Mouse (Mus musculus): Measurements from ENCODE around the gene Epc2.

Epc2 gene

DNA sequence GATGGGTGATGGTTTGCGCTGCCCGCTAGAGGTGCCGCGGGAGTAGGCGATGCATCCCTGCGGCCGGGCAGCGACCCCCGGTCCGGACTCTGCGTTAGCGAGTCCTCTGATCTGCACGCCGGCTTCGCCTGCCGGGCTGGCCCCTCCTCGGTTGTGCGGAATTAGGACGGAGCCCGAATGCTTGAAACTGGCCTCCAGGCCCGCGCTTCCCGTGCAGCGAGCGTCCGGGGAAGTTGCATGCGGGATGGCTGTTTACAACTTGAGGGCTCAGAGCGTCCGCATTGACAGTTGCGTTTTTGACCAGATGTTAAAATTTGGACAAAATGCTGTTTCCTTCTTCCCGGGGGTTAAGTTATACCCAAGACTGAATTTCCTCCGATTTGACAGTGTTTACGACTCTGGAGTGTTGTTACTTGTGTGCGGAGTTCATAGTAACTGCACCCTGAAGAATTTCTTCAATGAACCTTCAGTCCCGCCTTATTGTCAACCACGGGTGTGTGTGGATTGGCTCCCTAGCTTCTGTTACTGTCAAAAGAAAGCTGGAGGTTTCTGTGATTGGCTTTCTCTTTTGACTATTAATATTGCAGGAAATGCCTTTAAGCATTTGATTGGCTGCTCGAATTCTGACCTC lies 1.3 kb downstream of the Epc2 start:
- H3K9me3 ChIP-seq (ENCODE audit: low read length) = no peaks in the 10 kb centered on the region
- peaks cover 67% of the 10 kb centered on the region for H3K4me1 ChIP-seq (replicated peaks; ENCODE audit: low read depth, low read length)
- TF ChIP-seq POU5F1 (IDR thresholded peaks at IDR 0.05; ENCODE audit: borderline replicate concordance, low read length) = no peak
- TF ChIP-seq NANOG (IDR thresholded peaks at IDR 0.05; ENCODE audit: borderline replicate concordance, low read length) = no peak
- TF ChIP-seq CTCF (conservative IDR thresholded peaks at IDR 0.05; ENCODE audit: low read length) = no peak
- H3K27me3 ChIP-seq (ENCODE audit: insufficient read depth, low read length) = no peaks in the 10 kb centered on the region
- H3K36me3 ChIP-seq (ENCODE audit: insufficient read depth, low read length) = no peaks in the 10 kb centered on the region
- peak overlapping the region; percentile 97 for H3K4me3 ChIP-seq (replicated peaks; ENCODE audit: low read length)

DNA sequence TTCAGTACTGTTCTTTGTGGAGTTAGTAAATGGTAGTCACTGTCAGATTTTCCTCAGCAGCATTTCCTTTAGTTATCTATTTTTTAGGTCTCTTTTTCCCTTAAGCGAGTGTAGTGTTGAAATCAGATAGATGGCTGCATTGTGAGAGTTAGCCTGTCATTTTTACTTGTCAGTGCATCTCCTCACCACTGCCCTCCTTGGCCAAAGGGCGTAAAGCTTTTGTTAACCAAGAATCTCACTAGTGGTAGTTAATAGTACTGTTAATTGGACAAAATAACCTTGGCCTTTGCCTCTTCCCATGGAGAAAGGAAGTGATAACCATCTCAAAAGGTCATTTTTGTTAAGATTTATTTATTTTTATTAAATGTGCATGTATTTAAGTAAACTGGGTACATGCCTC lies 6.5 kb downstream of the Epc2 start:
- TF ChIP-seq CTCF (conservative IDR thresholded peaks at IDR 0.05; ENCODE audit: low read length) = no peak
- no peak for TF ChIP-seq NANOG (IDR thresholded peaks at IDR 0.05; ENCODE audit: borderline replicate concordance, low read length)
- TF ChIP-seq POU5F1 (IDR thresholded peaks at IDR 0.05; ENCODE audit: borderline replicate concordance, low read length) = no peak
- Histone ChIP-seq H3K27me3 (ENCODE audit: insufficient read depth, low read length) (no peaks in the 10 kb centered on the region), H3K4me3 (replicated peaks; ENCODE audit: low read length) (no peak overlapping the region), H3K4me1 (replicated peaks; ENCODE audit: low read depth, low read length) (peaks cover 46% of the 10 kb centered on the region), H3K36me3 (ENCODE audit: insufficient read depth, low read length) (0 out of 2 replicates have a peak, but pooled peaks cover 3% of the 10 kb centered on the region), H3K9me3 (ENCODE audit: low read length) (peaks cover 10% of the 10 kb centered on the region)

DNA sequence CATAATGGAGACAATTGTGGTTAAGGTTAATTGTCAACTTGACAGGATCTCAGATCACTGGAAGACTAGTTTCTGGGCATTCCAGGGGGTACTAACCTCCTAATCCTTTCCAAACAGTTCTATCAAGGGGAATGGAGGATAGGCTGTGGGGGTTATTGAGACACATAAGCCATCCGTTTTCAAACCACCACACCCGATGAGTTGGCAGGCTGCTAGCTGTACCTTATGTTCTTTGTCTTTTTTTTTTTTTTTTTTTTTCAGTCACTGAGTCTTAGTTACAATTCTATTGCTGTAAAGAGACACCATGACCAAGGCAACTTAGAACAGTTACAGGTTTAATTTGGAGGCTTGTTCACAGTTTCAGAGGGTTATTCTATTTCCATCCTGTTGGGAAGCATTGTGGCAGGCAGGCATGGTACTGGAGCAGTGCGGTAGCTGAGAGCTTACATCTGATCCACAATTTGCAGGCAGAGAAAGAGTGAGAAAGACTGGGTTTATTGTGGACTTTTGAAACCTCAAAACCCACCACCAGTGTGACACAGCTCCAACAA lies 14.5 kb downstream of the Epc2 start:
- H3K36me3 ChIP-seq (ENCODE audit: insufficient read depth, low read length) = 0 out of 2 replicates have a peak, but pooled peaks cover 3% of the 10 kb centered on the region
- H3K4me3 ChIP-seq (replicated peaks; ENCODE audit: low read length) = no peak overlapping the region
- H3K4me1 ChIP-seq (replicated peaks; ENCODE audit: low read depth, low read length) = peaks cover 17% of the 10 kb centered on the region
- H3K27me3 ChIP-seq (ENCODE audit: insufficient read depth, low read length) = no peaks in the 10 kb centered on the region
- H3K9me3 ChIP-seq (ENCODE audit: low read length) = peaks cover 10% of the 10 kb centered on the region
- TF ChIP-seq NANOG (IDR thresholded peaks at IDR 0.05; ENCODE audit: borderline replicate concordance, low read length) = no peak
- TF ChIP-seq POU5F1 (IDR thresholded peaks at IDR 0.05; ENCODE audit: borderline replicate concordance, low read length) = no peak
- no peak for TF ChIP-seq CTCF (conservative IDR thresholded peaks at IDR 0.05; ENCODE audit: low read length)

DNA sequence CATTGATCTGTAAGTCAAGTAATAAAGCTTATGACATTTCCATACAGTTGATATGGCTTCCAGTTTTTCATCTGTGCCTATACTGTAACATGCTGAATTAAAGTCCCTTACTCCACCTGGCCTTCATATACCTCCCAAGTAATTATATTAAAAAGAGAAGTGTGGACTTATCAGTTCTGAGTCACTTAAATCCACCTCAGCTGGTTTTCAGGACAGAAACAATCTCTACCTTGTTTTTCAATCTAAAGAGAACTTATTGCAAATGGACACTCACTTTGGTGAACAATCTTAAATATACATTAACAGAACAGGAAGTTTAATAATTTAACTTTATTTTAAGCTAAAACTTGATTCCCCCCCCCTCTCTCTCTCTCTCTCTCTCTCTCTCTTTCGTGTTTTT lies 15.8 kb downstream of the Epc2 start:
- Histone ChIP-seq H3K4me1 (replicated peaks; ENCODE audit: low read depth, low read length) (peaks cover 27% of the 10 kb centered on the region), H3K9me3 (ENCODE audit: low read length) (no peaks in the 10 kb centered on the region), H3K4me3 (replicated peaks; ENCODE audit: low read length) (no peak overlapping the region), H3K36me3 (ENCODE audit: insufficient read depth, low read length) (no peaks in the 10 kb centered on the region), H3K27me3 (ENCODE audit: insufficient read depth, low read length) (no peaks in the 10 kb centered on the region)
- no peak for TF ChIP-seq NANOG (IDR thresholded peaks at IDR 0.05; ENCODE audit: borderline replicate concordance, low read length)
- no peak for TF ChIP-seq POU5F1 (IDR thresholded peaks at IDR 0.05; ENCODE audit: borderline replicate concordance, low read length)
- no peak for TF ChIP-seq CTCF (conservative IDR thresholded peaks at IDR 0.05; ENCODE audit: low read length)

DNA sequence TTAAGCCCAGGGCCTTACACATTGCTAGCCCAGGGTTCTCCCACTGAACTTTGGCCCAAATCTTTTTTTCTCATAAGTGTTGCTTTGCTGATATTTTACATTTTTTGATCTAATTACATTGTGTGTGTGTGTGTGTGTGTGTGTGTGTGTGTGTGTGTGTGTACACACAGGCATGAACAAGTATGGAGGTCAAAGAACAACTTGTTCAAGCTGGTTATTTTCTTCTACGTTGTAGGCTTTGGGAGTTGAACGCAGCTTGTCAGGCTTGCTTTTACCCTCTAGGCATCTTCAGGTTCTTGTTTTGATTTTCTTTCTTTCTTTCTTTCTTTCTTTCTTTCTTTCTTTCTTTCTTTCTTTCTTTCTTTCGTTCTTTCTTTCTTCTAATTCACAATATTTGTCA lies 19.9 kb downstream of the Epc2 start:
- Histone ChIP-seq H3K27me3 (ENCODE audit: insufficient read depth, low read length) (no peaks in the 10 kb centered on the region), H3K4me3 (replicated peaks; ENCODE audit: low read length) (no peak overlapping the region), H3K9me3 (ENCODE audit: low read length) (no peaks in the 10 kb centered on the region), H3K36me3 (ENCODE audit: insufficient read depth, low read length) (no peaks in the 10 kb centered on the region), H3K4me1 (replicated peaks; ENCODE audit: low read depth, low read length) (peaks cover 50% of the 10 kb centered on the region)
- no peak for TF ChIP-seq NANOG (IDR thresholded peaks at IDR 0.05; ENCODE audit: borderline replicate concordance, low read length)
- no peak for TF ChIP-seq POU5F1 (IDR thresholded peaks at IDR 0.05; ENCODE audit: borderline replicate concordance, low read length)
- no peak for TF ChIP-seq CTCF (conservative IDR thresholded peaks at IDR 0.05; ENCODE audit: low read length)

DNA sequence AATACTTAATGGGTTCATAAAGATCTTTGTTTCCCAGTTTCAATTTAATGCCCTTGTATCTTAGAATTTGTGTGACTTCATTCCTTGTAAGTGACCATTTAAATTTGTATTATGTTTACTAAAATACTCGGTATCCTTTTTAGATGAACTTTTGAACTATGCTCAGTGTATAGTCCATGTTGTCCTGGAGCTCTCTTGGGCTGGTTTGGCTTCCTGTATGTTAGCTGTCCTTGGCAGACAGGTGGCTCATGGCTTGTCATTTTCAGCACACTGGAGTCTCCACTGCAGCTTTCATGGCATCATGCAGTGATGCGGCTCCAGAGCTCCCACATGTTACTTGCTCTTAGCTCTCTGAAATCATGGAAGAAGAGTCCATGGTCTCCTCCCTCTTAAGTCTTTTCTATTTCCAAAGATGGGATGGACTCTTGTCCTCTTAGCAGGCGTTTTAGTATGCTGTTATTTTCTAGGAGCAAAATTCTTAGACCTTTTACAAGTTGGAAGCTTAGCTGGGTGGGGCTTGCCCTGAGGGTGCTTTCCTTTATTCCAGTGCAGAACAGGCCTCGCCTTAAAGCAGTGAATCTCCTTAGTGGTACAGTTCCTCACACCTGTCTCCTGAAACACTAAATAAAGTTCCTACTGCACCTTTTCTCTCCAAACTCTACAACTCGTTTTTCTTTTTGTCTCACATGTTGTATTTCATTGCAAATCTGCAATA lies 20.5 kb downstream of the Epc2 start:
- Histone ChIP-seq H3K4me1 (replicated peaks; ENCODE audit: low read depth, low read length) (peaks cover 50% of the 10 kb centered on the region), H3K36me3 (ENCODE audit: insufficient read depth, low read length) (no peaks in the 10 kb centered on the region)
- TF ChIP-seq POU5F1 (IDR thresholded peaks at IDR 0.05; ENCODE audit: borderline replicate concordance, low read length) = no peak
- no peak for TF ChIP-seq NANOG (IDR thresholded peaks at IDR 0.05; ENCODE audit: borderline replicate concordance, low read length)
- no peak for TF ChIP-seq CTCF (conservative IDR thresholded peaks at IDR 0.05; ENCODE audit: low read length)

DNA sequence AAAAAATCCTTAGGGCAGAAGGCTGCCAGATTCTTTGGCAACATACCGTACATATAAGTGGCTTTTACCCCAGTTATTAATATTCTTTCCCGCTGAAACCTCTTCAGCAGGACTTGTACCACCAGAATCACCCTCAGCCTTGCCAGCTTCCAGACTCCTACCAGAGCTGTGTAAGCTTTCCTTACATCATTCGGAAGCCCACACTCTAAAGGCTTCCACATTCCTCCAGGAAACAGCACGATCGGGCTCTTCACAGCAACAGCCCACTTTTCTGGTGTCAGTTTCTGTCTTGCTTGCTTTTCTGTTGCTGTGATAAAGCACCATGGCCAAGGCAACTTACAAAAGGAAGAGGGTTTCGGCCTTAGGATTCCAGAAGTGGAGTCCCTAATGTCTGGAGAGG lies 21.2 kb downstream of the Epc2 start:
- Histone ChIP-seq H3K27me3 (ENCODE audit: insufficient read depth, low read length) (no peaks in the 10 kb centered on the region), H3K4me3 (replicated peaks; ENCODE audit: low read length) (peak overlapping the region; percentile 37; the same call in 1 of the 2 replicates), H3K36me3 (ENCODE audit: insufficient read depth, low read length) (no peaks in the 10 kb centered on the region), H3K9me3 (ENCODE audit: low read length) (no peaks in the 10 kb centered on the region), H3K4me1 (replicated peaks; ENCODE audit: low read depth, low read length) (peaks cover 47% of the 10 kb centered on the region)
- TF ChIP-seq CTCF (conservative IDR thresholded peaks at IDR 0.05; ENCODE audit: low read length) = no peak
- TF ChIP-seq NANOG (IDR thresholded peaks at IDR 0.05; ENCODE audit: borderline replicate concordance, low read length) = no peak
- no peak for TF ChIP-seq POU5F1 (IDR thresholded peaks at IDR 0.05; ENCODE audit: borderline replicate concordance, low read length)

More for the DNA sequence above, 20.5 kb downstream of the Epc2 start:
- Histone ChIP-seq H3K9me3 (ENCODE audit: low read length) (no peaks in the 10 kb centered on the region), H3K4me3 (replicated peaks; ENCODE audit: low read length) (peak overlapping the region; percentile 37; the same call in 1 of the 2 replicates), H3K27me3 (ENCODE audit: insufficient read depth, low read length) (no peaks in the 10 kb centered on the region)

DNA sequence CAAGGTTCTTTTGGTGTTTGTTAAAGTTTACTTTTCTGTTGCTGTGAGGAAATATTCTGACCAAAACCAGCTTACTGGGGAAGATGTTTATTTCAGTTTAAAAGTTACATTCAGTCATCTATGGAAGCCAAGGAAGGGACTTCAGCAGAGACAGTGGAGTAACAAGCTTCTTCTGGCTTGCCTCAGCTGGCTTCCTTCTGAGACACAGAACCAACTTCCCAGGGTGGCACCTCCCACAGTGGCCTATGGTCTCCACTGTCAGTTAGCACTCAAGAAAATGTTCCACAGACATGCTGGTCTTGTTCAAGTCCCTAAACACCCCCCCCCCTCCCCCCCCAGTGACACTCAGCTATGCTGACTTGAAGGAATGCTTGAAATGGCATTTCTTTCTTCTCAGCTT lies 30.9 kb downstream of the Epc2 start:
- H3K36me3 ChIP-seq (ENCODE audit: insufficient read depth, low read length) = no peaks in the 10 kb centered on the region
- H3K27me3 ChIP-seq (ENCODE audit: insufficient read depth, low read length) = no peaks in the 10 kb centered on the region
- no peak overlapping the region for H3K4me3 ChIP-seq (replicated peaks; ENCODE audit: low read length)
- TF ChIP-seq NANOG (IDR thresholded peaks at IDR 0.05; ENCODE audit: borderline replicate concordance, low read length) (no peak), POU5F1 (IDR thresholded peaks at IDR 0.05; ENCODE audit: borderline replicate concordance, low read length) (no peak), CTCF (conservative IDR thresholded peaks at IDR 0.05; ENCODE audit: low read length) (no peak)
- H3K9me3 ChIP-seq (ENCODE audit: low read length) = no peaks in the 10 kb centered on the region
- H3K4me1 ChIP-seq (replicated peaks; ENCODE audit: low read depth, low read length) = peaks cover 19% of the 10 kb centered on the region

Data from E14TG2a.4 (cell line).